Mouse (Mus musculus) stomach, postnatal 0 days (tissue): Measurements from ENCODE around the gene Ypel1.

ENCODE experiments used
- CTCF ChIP-seq: IDR thresholded peaks from 2 replicates; pipeline ENCODE4 v1.5.1; 2016; ENCODE audit warnings: antibody characterized with exemption, low read depth, mild to moderate bottlenecking, moderate library complexity
- EP300 ChIP-seq: optimal IDR thresholded peaks from 2 replicates; pipeline ENCODE3; 2016; ENCODE audit warnings: antibody characterized with exemption

- TF ChIP-seq CTCF, result no peak
- no peak for TF ChIP-seq EP300
Measured at GRCm38 (mm10) chr16:17044320-17044719, 25.2 kb upstream of the Ypel1 start.
